ENCODE assay signal across 14 mouse cellular contexts in genomic region chr15:77913054-77913453, GRCm38 (mm10). TPM values are rescaled to one million over a fixed set of nuclear protein-coding genes. Genes with fewer than 3 reads are reported as not detected.
A peak's percentile ranks its signal among the peaks of the same experiment; 100 is the strongest.
DNase-seq lines count a peak whose midpoint lies in the region; ATAC-seq lines count a peak whose summit lies in the region.
"Had no signal": no experiment of that assay in that cellular context is flagged by ENCODE, and none has a peak within 500 bp of the region (broad histone marks: within the 10 kb centered on the region; RNA-seq: fewer than 3 reads in every experiment).

No protein-coding gene starts in this region.

- peaks cover 25% of the 10 kb centered on the region for H3K36me3 ChIP-seq in heart, embryonic 16.5 days (ENCODE audit: control insufficient read depth, insufficient read depth)
- peaks cover 16% of the 10 kb centered on the region for H3K36me3 ChIP-seq in liver, embryonic 11.5 days (ENCODE audit: control insufficient read depth, insufficient read depth, low read length)
- peaks cover 46% of the 10 kb centered on the region for H3K36me3 ChIP-seq in embryonic facial prominence, embryonic 10.5 days (replicated peaks)
- peaks cover 41% of the 10 kb centered on the region for H3K36me3 ChIP-seq in liver, embryonic 12.5 days

- no peak overlapping the region for H3K4me2 ChIP-seq in heart, embryonic 16.5 days (ENCODE audit: low read depth, low read length)
- H3K4me2 ChIP-seq in liver, embryonic 11.5 days = no peak overlapping the region
- H3K4me2 ChIP-seq in liver, embryonic 12.5 days = no peak overlapping the region
- H3K4me2 ChIP-seq: heart, embryonic 12.5 days; limb, embryonic 15.5 days; midbrain, embryonic 15.5 days; neural tube, embryonic 12.5 days had no signal

- H3K4me3 ChIP-seq in heart, embryonic 16.5 days (ENCODE audit: low read length) = no peak overlapping the region
- no peak overlapping the region for H3K4me3 ChIP-seq in liver, embryonic 11.5 days (ENCODE audit: low read depth, low read length)
- no peak overlapping the region for H3K4me3 ChIP-seq in embryonic facial prominence, embryonic 10.5 days
- H3K4me3 ChIP-seq in liver, embryonic 12.5 days = no peak overlapping the region
- H3K4me3 ChIP-seq: heart, embryonic 12.5 days; limb, embryonic 15.5 days; midbrain, embryonic 15.5 days; neural tube, embryonic 12.5 days had no signal

- peaks cover 16% of the 10 kb centered on the region for H3K4me1 ChIP-seq in heart, embryonic 16.5 days (ENCODE audit: control insufficient read depth, insufficient read depth, low read length)
- H3K4me1 ChIP-seq in liver, embryonic 11.5 days (replicated peaks; ENCODE audit: control insufficient read depth, insufficient read depth, low read length) = peaks cover 12% of the 10 kb centered on the region
- peaks cover 35% of the 10 kb centered on the region for H3K4me1 ChIP-seq in embryonic facial prominence, embryonic 10.5 days
- H3K4me1 ChIP-seq in liver, embryonic 12.5 days = peaks cover 18% of the 10 kb centered on the region
- H3K4me1 ChIP-seq: limb, embryonic 15.5 days; midbrain, embryonic 15.5 days; neural tube, embryonic 12.5 days had no signal

- no peaks in the 10 kb centered on the region for H3K9me3 ChIP-seq in heart, embryonic 16.5 days (replicated peaks; ENCODE audit: control insufficient read depth, low read length)
- no peaks in the 10 kb centered on the region for H3K9me3 ChIP-seq in liver, embryonic 11.5 days (ENCODE audit: control insufficient read depth, low read length)
- H3K9me3 ChIP-seq in embryonic facial prominence, embryonic 10.5 days = no peaks in the 10 kb centered on the region
- no peaks in the 10 kb centered on the region for H3K9me3 ChIP-seq in liver, embryonic 12.5 days (replicated peaks)
- H3K9me3 ChIP-seq: heart, embryonic 12.5 days; limb, embryonic 15.5 days; midbrain, embryonic 15.5 days; neural tube, embryonic 12.5 days had no signal

- intact Hi-C loops in heart, postnatal 25 days (cut with DNase I) = loop anchor here (5.0 kb wide), 1 partner anchor 56 kb away; no protein-coding TSS in a partner anchor

- H3K27me3 ChIP-seq in heart, embryonic 16.5 days (ENCODE audit: control insufficient read depth, insufficient read depth, low read length) = no peaks in the 10 kb centered on the region
- no peaks in the 10 kb centered on the region for H3K27me3 ChIP-seq in liver, embryonic 11.5 days (replicated peaks; ENCODE audit: control insufficient read depth, insufficient read depth, low read length)
- no peaks in the 10 kb centered on the region for H3K27me3 ChIP-seq in embryonic facial prominence, embryonic 10.5 days (replicated peaks; ENCODE audit: low read depth, poor library complexity, severe bottlenecking)
- no peaks in the 10 kb centered on the region for H3K27me3 ChIP-seq in liver, embryonic 12.5 days (replicated peaks)
- H3K27me3 ChIP-seq: heart, embryonic 12.5 days; limb, embryonic 15.5 days; midbrain, embryonic 15.5 days; neural tube, embryonic 12.5 days; Patski had no signal

- DNase-seq in heart, postnatal 25 days (ENCODE audit: low spot score) = no peak
- DNase-seq in liver, embryonic 11.5 days (ENCODE audit: low spot score) = no peak
- DNase-seq in liver = no peak
- no peak for DNase-seq in embryonic facial prominence, embryonic 10.5 days (ENCODE audit: low spot score)
- no peak for DNase-seq in cerebellum, adult 11 months
- DNase-seq in layer of hippocampus, adult 8-10 months (ENCODE audit: low spot score in 2 of 2) = no peak
- DNase-seq: cerebellum, postnatal 25 days had no signal

- peak overlapping the region; percentile 31; the same call in 1 of the 2 replicates for H3K27ac ChIP-seq in heart, embryonic 16.5 days (ENCODE audit: low read length)
- H3K27ac ChIP-seq in liver, embryonic 11.5 days (ENCODE audit: low read depth, low read length) = peak overlapping the region; percentile 40
- peak overlapping the region; percentile 76; the same call in 1 of the 2 replicates for H3K27ac ChIP-seq in embryonic facial prominence, embryonic 10.5 days (replicated peaks)
- peak overlapping the region; percentile 55; the same call in 1 of the 2 replicates for H3K27ac ChIP-seq in liver, embryonic 12.5 days
- H3K27ac ChIP-seq: midbrain, embryonic 15.5 days; neural tube, embryonic 12.5 days had no signal

- ATAC-seq in heart, embryonic 16.5 days (replicated peaks; ENCODE audit: extremely low read depth, insufficient read depth, low FRiP score) = no peak
- ATAC-seq in liver, embryonic 11.5 days (replicated peaks; ENCODE audit: low FRiP score) = no peak
- no peak for ATAC-seq in liver, embryonic 12.5 days
- ATAC-seq: midbrain, embryonic 15.5 days; Patski had no signal

- H3K9ac ChIP-seq in heart, embryonic 16.5 days (ENCODE audit: low read length) = peak overlapping the region; percentile 27; the same call in 1 of the 2 replicates
- H3K9ac ChIP-seq in liver, embryonic 11.5 days (ENCODE audit: low read depth, low read length) = no peak overlapping the region
- no peak overlapping the region for H3K9ac ChIP-seq in liver, embryonic 12.5 days
- H3K9ac ChIP-seq: limb, embryonic 15.5 days; midbrain, embryonic 15.5 days; neural tube, embryonic 12.5 days had no signal

- 74% methylated on average over 8 of the region's 8 CpGs for WGBS in heart, embryonic 16.5 days
- 79% methylated on average over 8 of the region's 8 CpGs for WGBS in liver, embryonic 11.5 days
- 87% methylated on average over 8 of the region's 8 CpGs for WGBS in embryonic facial prominence, embryonic 10.5 days
- 80% methylated on average over 8 of the region's 8 CpGs for WGBS in liver, embryonic 12.5 days (ENCODE audit: insufficient replicate concordance)

RNA-seq across cellular contexts. Expression of gene Txn2, which starts 15.8 kb away (rescaled TPM):
- 321 and 325 TPM in 2 replicates for polyA plus RNA-seq in heart, embryonic 16.5 days (2015; fragmentation: Nextera tagmentation; extraction: Ambion mirVana)
- total RNA-seq in heart, postnatal 25 days (2021) = 100 to 1,000 TPM; 278 to 282 TPM
- polyA plus RNA-seq in liver, embryonic 11.5 days (2014; fragmentation: Nextera tagmentation; extraction: Ambion mirVana) = 377 and 390 TPM in 2 replicates
- 287 and 289 TPM in 2 replicates for polyA plus RNA-seq in embryonic facial prominence, embryonic 10.5 days (2016; fragmentation: Nextera tagmentation; extraction: Ambion mirVana)
- 239 and 249 TPM in 2 replicates for polyA plus RNA-seq in liver, embryonic 12.5 days (2016; fragmentation: Nextera tagmentation; extraction: Ambion mirVana)
- total RNA-seq in layer of hippocampus, adult 8-10 months (2022) = 100 to 1,000 TPM; 119 to 130 (median 128) TPM

RNA-seq across cellular contexts. Expression of gene Foxred2, which starts 43.5 kb away (rescaled TPM):
- 0.76 and 1.0 TPM in 2 replicates for polyA plus RNA-seq in heart, embryonic 16.5 days (2015; fragmentation: Nextera tagmentation; extraction: Ambion mirVana)
- under 1 TPM; 0.34 to 0.42 TPM for total RNA-seq in heart, postnatal 25 days (2021)
- 3.3 and 3.6 TPM in 2 replicates for polyA plus RNA-seq in liver, embryonic 11.5 days (2014; fragmentation: Nextera tagmentation; extraction: Ambion mirVana)
- polyA plus RNA-seq in embryonic facial prominence, embryonic 10.5 days (2016; fragmentation: Nextera tagmentation; extraction: Ambion mirVana) = 7.2 and 7.3 TPM in 2 replicates
- polyA plus RNA-seq in liver, embryonic 12.5 days (2016; fragmentation: Nextera tagmentation; extraction: Ambion mirVana) = 1.3 and 1.7 TPM in 2 replicates
- 10 to 100 TPM in 3 of 4 experiments, 1 to 10 TPM in 1; 9.5 to 14.0 (median 13.1) TPM for total RNA-seq in layer of hippocampus, adult 8-10 months (2022)

RNA-seq across cellular contexts. Expression of gene Eif3d, which starts 57.6 kb away (rescaled TPM):
- polyA plus RNA-seq in heart, embryonic 16.5 days (2015; fragmentation: Nextera tagmentation; extraction: Ambion mirVana) = 124 and 125 TPM in 2 replicates
- 10 to 100 TPM; 69.3 to 69.5 TPM for total RNA-seq in heart, postnatal 25 days (2021)
- 327 and 368 TPM in 2 replicates for polyA plus RNA-seq in liver, embryonic 11.5 days (2014; fragmentation: Nextera tagmentation; extraction: Ambion mirVana)
- polyA plus RNA-seq in embryonic facial prominence, embryonic 10.5 days (2016; fragmentation: Nextera tagmentation; extraction: Ambion mirVana) = 249 and 271 TPM in 2 replicates
- 257 and 271 TPM in 2 replicates for polyA plus RNA-seq in liver, embryonic 12.5 days (2016; fragmentation: Nextera tagmentation; extraction: Ambion mirVana)
- 100 to 1,000 TPM in 3 of 4 experiments, 10 to 100 TPM in 1; 85.5 to 112 (median 106) TPM for total RNA-seq in layer of hippocampus, adult 8-10 months (2022)
